Mouse (Mus musculus) layer of hippocampus, adult 2 months (tissue): ENCODE measurements at regions not wholly inside any gene's neighbourhood (a gene's known extent, or its start where the extent isn't known, plus 50 kb on each side); places are given as distances from the start of the nearest gene placed in this dataset.

ENCODE experiments used
- DNase-seq, 2 experiments: peaks; one replicate each; pipeline ENCODE4 v3.0.0; 2022; ENCODE audit warnings: low spot score in 2 of 2
- H3K27ac ChIP-seq: fragments of 200-600 bp; 2 replicates; pipeline ENCODE4 v1.8.1; 2022
- H3K4me3 ChIP-seq: fragments of 200-600 bp; 2 replicates; pipeline ENCODE4 v1.8.1; 2022; ENCODE audit warnings: mild to moderate bottlenecking
- CTCF ChIP-seq: fragments of 200-600 bp; conservative IDR thresholded peaks from 2 replicates; pipeline ENCODE4 v1.8.1; 2022; ENCODE audit warnings: antibody characterized with exemption, mild to moderate bottlenecking, moderate library complexity

- no peak for TF ChIP-seq CTCF
- no peak for DNase-seq
- no peak overlapping the region for H3K4me3 ChIP-seq
- no peak overlapping the region for H3K27ac ChIP-seq
Measured at GRCm38 (mm10) chr9:49905703-49906102, 107.0 kb upstream of the Ncam1 start.

GRCm38 (mm10) chr9:49898947-49899346 is 100.2 kb upstream of the Ncam1 start:
- no peak for TF ChIP-seq CTCF
- Histone ChIP-seq H3K27ac (no peak overlapping the region), H3K4me3 (no peak overlapping the region)
- peak; percentile 30 to 54 for DNase-seq

- DNase-seq = peak in 1 of 2 experiments; percentile 5
- Histone ChIP-seq H3K27ac (no peak overlapping the region), H3K4me3 (no peak overlapping the region)
- TF ChIP-seq CTCF = no peak
Measured at GRCm38 (mm10) chr9:49884516-49885343, 86.0 kb upstream of the Ncam1 start.

DNA sequence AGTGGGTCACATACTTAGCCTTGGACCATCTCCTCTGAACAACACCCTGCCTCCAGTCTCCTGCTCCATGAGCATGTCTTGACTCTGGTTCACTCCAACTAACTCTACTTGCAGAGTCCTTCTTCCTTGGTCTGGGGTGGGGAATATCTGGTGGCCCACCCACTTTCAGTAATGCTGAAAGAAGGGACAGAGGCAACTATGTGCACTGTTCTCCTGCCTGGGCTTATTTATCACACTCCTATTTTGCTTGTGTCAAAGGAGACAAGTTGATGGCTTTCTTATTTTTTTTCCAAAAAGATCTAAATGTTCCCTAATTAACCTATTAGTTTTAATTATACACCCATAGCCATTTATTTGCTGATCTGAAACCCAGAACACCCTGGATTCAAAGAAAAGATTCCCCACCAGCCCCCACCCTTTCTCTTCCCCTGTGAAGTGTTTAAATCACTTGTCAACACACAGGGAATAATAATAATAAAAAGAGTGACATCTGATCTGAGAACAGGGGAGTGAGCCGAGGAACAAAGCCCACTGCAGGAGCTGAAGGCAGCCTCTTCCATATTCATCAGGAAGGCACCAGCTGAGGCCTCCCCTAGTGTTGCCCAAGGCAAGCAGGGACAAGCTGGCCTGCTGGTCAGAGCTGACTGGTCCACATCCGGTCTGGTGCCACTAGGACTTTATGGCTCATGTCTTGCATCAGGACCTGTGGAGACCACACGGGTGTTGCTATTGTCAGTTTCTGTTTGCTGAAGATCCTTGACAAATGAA is 80.8 kb upstream of the Ncam1 start:
- no peak for TF ChIP-seq CTCF
- H3K27ac ChIP-seq = no peak overlapping the region
- DNase-seq = no peak
- H3K4me3 ChIP-seq = no peak overlapping the region

- Histone ChIP-seq H3K4me3 (no peak overlapping the region), H3K27ac (no peak overlapping the region)
- no peak for TF ChIP-seq CTCF
- no peak for DNase-seq
Measured at GRCm38 (mm10) chr9:49874881-49875280, 76.2 kb upstream of the Ncam1 start.

- no peak for TF ChIP-seq CTCF
- peak overlapping the region; percentile 86 for H3K27ac ChIP-seq
- peak overlapping the region; percentile 41 for H3K4me3 ChIP-seq
- DNase-seq = peak; percentile 51 to 86
Measured at GRCm38 (mm10) chr9:49873550-49873949, 74.8 kb upstream of the Ncam1 start.

- Histone ChIP-seq H3K4me3 (no peak overlapping the region), H3K27ac (no peak overlapping the region)
- peak; percentile 14 to 22 for DNase-seq
- no peak for TF ChIP-seq CTCF
Measured at GRCm38 (mm10) chr9:49851522-49851921, 52.8 kb upstream of the Ncam1 start.

DNA sequence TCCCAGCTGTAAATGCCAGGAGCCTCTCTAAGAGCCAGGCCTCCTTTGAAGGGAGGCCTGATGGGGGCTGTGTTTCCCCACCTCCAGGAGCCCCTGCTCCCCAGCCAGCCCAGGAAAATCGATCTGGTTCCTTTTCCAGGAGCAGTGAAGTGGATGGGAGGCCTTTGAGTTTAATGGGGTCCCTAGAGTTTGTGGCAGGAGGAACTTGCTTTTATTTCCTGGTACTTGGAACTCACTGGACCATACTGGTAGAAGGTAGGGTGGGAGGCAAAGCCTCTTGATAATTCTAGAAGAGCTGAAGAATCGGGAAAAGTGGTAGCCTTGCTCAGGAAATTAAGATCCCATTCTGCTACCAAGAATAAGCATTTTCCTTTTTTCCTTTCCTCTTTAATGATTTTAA is 50.7 kb upstream of the Ncam1 start:
- no peak overlapping the region for H3K4me3 ChIP-seq
- no peak for TF ChIP-seq CTCF
- H3K27ac ChIP-seq = no peak overlapping the region
- DNase-seq = no peak

GRCm38 (mm10) chr9:49848943-49849342 is 50.2 kb upstream of the Ncam1 start:
- Histone ChIP-seq H3K4me3 (no peak overlapping the region), H3K27ac (no peak overlapping the region)
- DNase-seq = no peak
- no peak for TF ChIP-seq CTCF
